Mouse (Mus musculus): ENCODE measurements around the gene Ccn1. TPM values are rescaled to one million over a fixed set of nuclear protein-coding genes. Genes with fewer than 3 reads are reported as not detected.

Gene Ccn1
- polyA plus RNA-seq, 1 experiment: 51.6 TPM

- Histone ChIP-seq H3K4me1 (ENCODE audit: control insufficient read depth, insufficient read depth, insufficient read length, low read length) (peaks cover 7% of the 10 kb centered on the region), H3K4me3 (ENCODE audit: insufficient read depth, low read depth, low read length) (no peak overlapping the region), H3K27ac (replicated peaks; ENCODE audit: low read depth, low read length) (no peak overlapping the region)
These were observed 35.2 kb downstream of the Ccn1 start for GRCm38 (mm10) chr3:145614362-145615115.

- H3K4me1 ChIP-seq (ENCODE audit: control insufficient read depth, insufficient read depth, insufficient read length, low read length): peaks cover 7% of the 10 kb centered on the region
- H3K4me3 ChIP-seq (ENCODE audit: insufficient read depth, low read depth, low read length): no peak overlapping the region
- no peak overlapping the region for H3K27ac ChIP-seq (replicated peaks; ENCODE audit: low read depth, low read length)
These were observed 36.5 kb downstream of the Ccn1 start for GRCm38 (mm10) chr3:145613234-145613633.

GRCm38 (mm10) chr3:145612662-145613061, 37.1 kb downstream of the Ccn1 start:
- Histone ChIP-seq H3K4me1 (ENCODE audit: control insufficient read depth, insufficient read depth, insufficient read length, low read length) (peaks cover 7% of the 10 kb centered on the region), H3K4me3 (ENCODE audit: insufficient read depth, low read depth, low read length) (no peak overlapping the region), H3K27ac (replicated peaks; ENCODE audit: low read depth, low read length) (no peak overlapping the region)

- no peak overlapping the region for H3K4me3 ChIP-seq (ENCODE audit: insufficient read depth, low read depth, low read length)
- no peak overlapping the region for H3K27ac ChIP-seq (replicated peaks; ENCODE audit: low read depth, low read length)
- H3K4me1 ChIP-seq (ENCODE audit: control insufficient read depth, insufficient read depth, insufficient read length, low read length): 0 out of 2 replicates have a peak, but pooled peaks cover 2% of the 10 kb centered on the region
These were observed 41.5 kb downstream of the Ccn1 start for GRCm38 (mm10) chr3:145608320-145608719.

GRCm38 (mm10) chr3:145605437-145606123, 44.2 kb downstream of the Ccn1 start:
- H3K4me1 ChIP-seq (ENCODE audit: control insufficient read depth, insufficient read depth, insufficient read length, low read length): no peaks in the 10 kb centered on the region
- H3K27ac ChIP-seq (replicated peaks; ENCODE audit: low read depth, low read length): no peak overlapping the region
- H3K4me3 ChIP-seq (ENCODE audit: insufficient read depth, low read depth, low read length): no peak overlapping the region

- no peak overlapping the region for H3K4me3 ChIP-seq (ENCODE audit: insufficient read depth, low read depth, low read length)
- no peak overlapping the region for H3K27ac ChIP-seq (replicated peaks; ENCODE audit: low read depth, low read length)
- H3K4me1 ChIP-seq (ENCODE audit: control insufficient read depth, insufficient read depth, insufficient read length, low read length): no peaks in the 10 kb centered on the region
These were observed 47.2 kb downstream of the Ccn1 start for GRCm38 (mm10) chr3:145602410-145603206.

GRCm38 (mm10) chr3:145601345-145601744, 48.4 kb downstream of the Ccn1 start:
- Histone ChIP-seq H3K4me1 (ENCODE audit: control insufficient read depth, insufficient read depth, insufficient read length, low read length) (no peaks in the 10 kb centered on the region), H3K27ac (replicated peaks; ENCODE audit: low read depth, low read length) (no peak overlapping the region), H3K4me3 (ENCODE audit: insufficient read depth, low read depth, low read length) (no peak overlapping the region)

GRCm38 (mm10) chr3:145600801-145601200, 49.0 kb downstream of the Ccn1 start:
- no peak overlapping the region for H3K27ac ChIP-seq (replicated peaks; ENCODE audit: low read depth, low read length)
- no peaks in the 10 kb centered on the region for H3K4me1 ChIP-seq (ENCODE audit: control insufficient read depth, insufficient read depth, insufficient read length, low read length)
- H3K4me3 ChIP-seq (ENCODE audit: insufficient read depth, low read depth, low read length): no peak overlapping the region

GRCm38 (mm10) chr3:145599059-145599458, 50.7 kb downstream of the Ccn1 start:
- no peak overlapping the region for H3K4me3 ChIP-seq (ENCODE audit: insufficient read depth, low read depth, low read length)
- no peaks in the 10 kb centered on the region for H3K4me1 ChIP-seq (ENCODE audit: control insufficient read depth, insufficient read depth, insufficient read length, low read length)
- H3K27ac ChIP-seq (replicated peaks; ENCODE audit: low read depth, low read length): no peak overlapping the region

Other genes with a start within 250 kb of the Ccn1 start
- gene Znhit6, start 73.8 kb downstream of the Ccn1 start, polyA plus RNA-seq (2012; ENCODE audit: insufficient read depth, insufficient read length, missing spikeins): 10.5 and 11.6 TPM in 2 replicates
- 0.59 and 1.3 TPM in 2 replicates for gene Ddah1, start 108.7 kb upstream of the Ccn1 start, polyA plus RNA-seq (2012; ENCODE audit: insufficient read depth, insufficient read length, missing spikeins)

Data from brown adipose tissue, adult 24 weeks (tissue).